Mouse (Mus musculus): Measurements from ENCODE around the gene Sphk2. TPM values are rescaled to one million over a fixed set of nuclear protein-coding genes. Genes with fewer than 3 reads are reported as not detected.

Sphk2 gene
- total RNA-seq, 2 experiments from 2014 or later: 12.0 to 13.2 TPM

DNA sequence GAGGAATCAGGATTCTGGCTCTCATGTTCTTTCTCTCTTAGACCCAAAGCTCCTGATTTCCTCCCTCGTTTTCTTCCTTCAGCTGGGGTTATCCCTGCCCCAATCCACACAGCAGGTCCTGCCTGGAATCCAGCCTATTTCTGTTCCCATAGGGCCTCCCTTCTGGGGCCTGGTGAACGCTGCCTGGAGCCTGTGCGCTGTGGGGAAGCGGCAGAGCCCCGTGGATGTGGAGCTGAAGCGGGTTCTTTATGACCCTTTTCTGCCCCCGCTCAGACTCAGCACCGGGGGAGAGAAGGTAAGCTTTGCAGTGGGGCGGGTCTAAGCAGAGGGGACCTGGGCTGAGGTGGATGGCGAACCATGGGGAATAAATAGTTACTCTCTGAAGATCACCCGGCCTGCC is 16.7 kb downstream of the Sphk2 start:
- no peak for DNase-seq
- intact Hi-C loops (cut with DNase I; ENCODE audit: low total_unique reads): no loop called here

DNA sequence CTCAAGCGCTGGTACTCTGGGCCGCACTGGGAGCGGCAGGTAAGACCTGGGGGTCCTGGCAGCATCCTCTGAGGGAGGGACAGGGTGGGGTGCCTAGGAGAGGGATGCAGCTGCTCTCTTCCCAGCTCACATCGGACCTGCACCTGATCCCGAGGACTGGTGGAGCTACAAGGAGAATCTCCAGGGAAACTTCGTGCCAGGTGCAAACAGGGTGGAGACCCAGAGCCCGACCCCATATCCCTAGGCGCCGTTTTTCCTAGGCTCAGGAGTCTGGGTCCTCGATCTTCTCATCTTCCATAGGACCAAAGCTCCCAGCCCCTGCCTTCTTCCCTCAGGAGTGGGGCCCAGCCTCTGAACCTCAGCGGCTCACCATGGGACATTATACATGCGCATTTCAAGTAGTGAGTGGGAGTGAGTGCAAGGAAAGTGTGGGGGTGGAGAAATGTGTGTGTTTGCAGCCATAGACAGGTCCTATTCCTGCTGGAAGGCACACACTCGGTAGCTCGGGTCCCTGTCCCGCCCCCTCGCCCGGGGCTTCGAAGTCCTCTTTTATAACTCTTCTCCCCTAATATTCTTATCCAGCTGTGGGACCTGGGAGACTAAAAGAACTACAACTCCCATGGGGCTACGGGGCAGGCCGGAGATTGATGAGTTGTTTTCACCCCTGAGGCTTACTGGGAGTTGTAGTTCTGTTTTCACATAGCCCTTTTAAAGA is 17.3 kb downstream of the Sphk2 start:
- intact Hi-C loops (cut with DNase I; ENCODE audit: low total_unique reads): no loop called here
- peak; percentile 76 for DNase-seq

GRCm38 (mm10) chr7:45699523-45700141 is 18.2 kb downstream of the Sphk2 start, which contains the start of gene Car11:
Gene Car11 (plus strand): TSS chr7:45699843.
- intact Hi-C loops (cut with DNase I; ENCODE audit: low total_unique reads): no loop called here

DNA sequence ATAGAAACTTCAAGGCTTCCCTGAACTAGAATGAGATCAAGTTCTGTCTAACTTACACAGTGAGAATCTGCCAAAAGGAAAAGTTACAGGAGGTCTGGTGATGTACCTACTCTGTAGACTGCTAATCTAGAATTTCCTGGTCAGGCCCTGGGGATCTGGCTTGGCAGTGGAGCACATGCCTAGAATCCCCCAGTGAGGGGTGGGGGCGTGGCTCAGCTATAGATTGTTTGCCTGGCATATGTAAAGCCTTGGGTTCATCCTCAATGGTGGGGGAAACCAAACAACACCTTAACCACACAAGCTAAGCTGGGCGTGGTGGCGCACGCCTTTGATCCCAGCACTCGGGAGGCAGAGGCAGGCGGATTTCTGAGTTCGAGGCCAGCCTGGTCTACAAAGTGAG is 19.9 kb downstream of the Sphk2 start:
- DNase-seq: no peak
- intact Hi-C loops (cut with DNase I; ENCODE audit: low total_unique reads): no loop called here

More at GRCm38 (mm10) chr7:45699523-45700141, 18.2 kb downstream of the Sphk2 start, which contains the start of gene Car11:
- no peak for DNase-seq

- intact Hi-C loops (cut with DNase I; ENCODE audit: low total_unique reads): no loop called here
- peak; percentile 2 for DNase-seq
These were observed 22.7 kb downstream of the Sphk2 start for GRCm38 (mm10) chr7:45695098-45695497.

DNA sequence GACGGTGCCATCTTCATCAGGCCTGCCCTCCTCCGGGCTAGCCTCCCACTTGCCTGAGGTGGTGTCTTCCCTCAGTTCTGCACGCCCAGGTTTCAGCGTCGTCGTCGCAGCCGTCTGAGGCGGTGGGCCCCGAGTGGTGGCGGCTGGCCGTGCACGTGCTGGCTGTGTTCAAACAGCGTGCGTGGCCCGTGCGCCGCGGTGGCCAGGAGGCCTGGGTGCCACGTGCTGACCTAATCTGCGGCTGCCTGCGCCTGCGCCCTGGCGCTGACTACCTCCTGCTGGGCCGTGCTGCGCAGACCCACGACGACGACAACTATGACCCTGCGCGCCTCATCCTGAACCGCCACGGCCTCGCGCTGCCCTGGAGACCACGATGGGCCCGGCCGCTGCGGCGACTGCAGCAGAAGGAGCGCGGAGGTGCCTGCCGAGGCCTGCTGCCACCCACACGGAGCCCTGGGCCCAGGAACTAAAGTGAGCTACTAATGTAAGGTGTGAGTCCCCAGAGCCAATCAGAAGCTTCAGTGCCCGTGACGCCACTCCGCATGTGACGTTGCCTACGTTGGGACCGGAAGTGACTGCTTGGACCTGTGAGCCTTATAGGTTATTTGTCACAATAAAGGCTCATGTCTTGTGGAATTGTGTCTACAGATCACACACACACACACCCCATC is 23.7 kb downstream of the Sphk2 start, which contains the start of gene Sec1:
TSS of gene Sec1 (minus strand) at position 482 of the 671 bp plus-strand sequence.
- intact Hi-C loops (cut with DNase I; ENCODE audit: low total_unique reads): loop anchor here (5.0 kb wide), 1 partner anchor 37 kb away; no protein-coding TSS in a partner anchor
- DNase-seq: peak; percentile 9

GRCm38 (mm10) chr7:45692364-45692763 is 25.4 kb downstream of the Sphk2 start:
- intact Hi-C loops (cut with DNase I; ENCODE audit: low total_unique reads): loop anchor here (5.0 kb wide), 1 partner anchor 35 kb away; no protein-coding TSS in a partner anchor

DNA sequence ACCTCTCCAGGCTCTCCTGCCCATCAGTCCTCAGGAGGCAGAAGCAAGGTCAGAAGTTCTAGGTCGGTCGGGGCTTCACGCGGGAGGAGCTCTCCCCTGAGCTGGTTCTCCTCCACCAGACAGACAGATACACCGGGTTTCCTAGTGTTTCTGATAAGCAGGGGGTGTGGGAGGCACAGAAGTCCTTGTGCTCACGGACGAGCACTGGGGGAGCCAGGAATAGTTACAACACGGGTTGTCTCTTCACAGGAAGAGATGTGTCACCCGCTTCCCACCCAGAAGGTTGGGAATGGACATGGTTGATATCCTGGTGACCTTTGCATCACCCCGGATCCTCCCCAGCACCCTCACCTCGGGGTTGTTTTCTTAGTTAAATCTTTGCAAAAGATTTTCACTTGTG is 28.0 kb downstream of the Sphk2 start:
- DNase-seq: no peak
- intact Hi-C loops (cut with DNase I; ENCODE audit: low total_unique reads): loop anchor here (5.0 kb wide), 1 partner anchor 32 kb away; no protein-coding TSS in a partner anchor

More at GRCm38 (mm10) chr7:45692364-45692763, 25.4 kb downstream of the Sphk2 start:
- no peak for DNase-seq

- DNase-seq: no peak
- intact Hi-C loops (cut with DNase I; ENCODE audit: low total_unique reads): no loop called here
These were observed 28.7 kb downstream of the Sphk2 start for GRCm38 (mm10) chr7:45689099-45689498.

GRCm38 (mm10) chr7:45686841-45687240 is 31.0 kb downstream of the Sphk2 start:
- intact Hi-C loops (cut with DNase I; ENCODE audit: low total_unique reads): no loop called here

GRCm38 (mm10) chr7:45685811-45686210 is 32.0 kb downstream of the Sphk2 start:
- DNase-seq: no peak
- intact Hi-C loops (cut with DNase I; ENCODE audit: low total_unique reads): no loop called here

More at GRCm38 (mm10) chr7:45686841-45687240, 31.0 kb downstream of the Sphk2 start:
- no peak for DNase-seq

GRCm38 (mm10) chr7:45683396-45684050 is 34.3 kb downstream of the Sphk2 start, which contains the start of gene Ntn5:
Gene Ntn5 (plus strand): TSS chr7:45684022.
- intact Hi-C loops (cut with DNase I; ENCODE audit: low total_unique reads): no loop called here
- DNase-seq: no peak

DNA sequence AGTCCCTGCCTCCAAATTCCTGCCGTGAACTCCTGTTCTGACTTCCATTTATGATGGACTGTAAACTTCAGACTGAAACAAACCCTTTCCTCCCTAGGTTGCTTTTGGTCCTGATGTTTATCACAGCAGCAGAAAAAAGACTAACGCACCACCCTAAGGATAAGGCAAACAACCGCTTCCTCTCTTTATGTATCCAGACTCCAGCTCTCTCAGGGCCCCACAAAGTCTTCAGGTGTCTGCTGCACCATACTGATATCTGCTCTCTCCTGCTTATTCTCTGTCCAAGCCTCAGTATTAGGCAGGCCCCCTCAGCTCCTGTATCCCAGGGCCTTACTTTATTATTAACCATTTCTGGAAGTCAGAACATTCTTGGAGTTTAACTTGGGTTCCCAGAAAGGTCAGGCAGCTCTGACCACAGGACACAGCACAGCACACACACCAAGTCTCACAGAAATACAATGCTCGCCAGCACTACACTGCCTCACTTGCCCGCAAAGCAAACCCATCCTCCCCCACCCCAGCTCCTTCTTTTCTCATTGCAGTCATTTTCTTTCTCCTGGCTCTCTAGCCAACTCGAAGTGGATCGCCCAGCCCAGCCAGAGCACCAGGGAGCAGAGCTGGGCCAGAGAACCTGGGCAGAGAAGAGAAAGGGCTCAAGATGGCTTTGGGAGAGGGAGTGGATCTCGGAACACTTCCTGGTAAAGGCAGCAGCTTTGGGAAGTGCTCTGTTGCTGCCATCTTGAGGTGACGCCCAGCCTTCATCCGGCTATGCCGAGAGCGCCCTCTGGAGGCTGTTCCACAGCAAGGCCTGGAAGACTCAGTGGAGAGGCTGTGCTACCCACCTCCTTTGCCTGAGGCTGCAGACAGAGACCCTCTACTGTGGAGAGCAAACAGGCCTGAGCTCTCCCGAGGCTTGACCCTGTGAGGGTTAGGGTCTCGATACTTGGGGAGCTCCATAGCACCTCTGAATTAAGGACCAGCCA is 35.4 kb downstream of the Sphk2 start:
- intact Hi-C loops (cut with DNase I; ENCODE audit: low total_unique reads): no loop called here
- peak; percentile 88 for DNase-seq

- intact Hi-C loops (cut with DNase I; ENCODE audit: low total_unique reads): no loop called here
These were observed 36.6 kb downstream of the Sphk2 start for GRCm38 (mm10) chr7:45681046-45681736.

GRCm38 (mm10) chr7:45679966-45680621 is 37.7 kb downstream of the Sphk2 start:
- intact Hi-C loops (cut with DNase I; ENCODE audit: low total_unique reads): no loop called here

More at GRCm38 (mm10) chr7:45681046-45681736, 36.6 kb downstream of the Sphk2 start:
- peak; percentile 50 for DNase-seq

DNA sequence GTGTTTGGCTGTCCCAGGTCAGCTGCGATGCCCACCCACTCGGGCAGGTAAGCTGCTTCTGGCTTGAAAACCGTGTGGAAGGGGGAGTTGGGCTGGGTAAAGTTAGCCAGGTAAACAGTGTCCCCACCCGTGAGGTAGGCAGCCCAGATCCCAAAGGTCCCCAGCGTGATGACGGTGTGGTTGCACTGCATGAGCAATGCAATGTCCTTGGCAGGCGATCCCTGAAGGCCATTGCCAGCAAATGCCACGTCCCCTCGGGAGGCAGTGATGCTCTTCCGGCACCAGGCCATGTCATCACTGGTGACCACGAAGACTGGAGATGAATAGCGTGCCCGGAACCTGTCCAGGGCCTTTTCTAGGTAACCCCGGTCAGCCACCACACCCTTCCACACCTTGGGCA is 39.3 kb downstream of the Sphk2 start:
- intact Hi-C loops (cut with DNase I; ENCODE audit: low total_unique reads): no loop called here
- no peak for DNase-seq

More at GRCm38 (mm10) chr7:45679966-45680621, 37.7 kb downstream of the Sphk2 start:
- no peak for DNase-seq

GRCm38 (mm10) chr7:45677627-45678295 is 40.0 kb downstream of the Sphk2 start:
- no peak for DNase-seq
- intact Hi-C loops (cut with DNase I; ENCODE audit: low total_unique reads): no loop called here

Data from gastrocnemius, postnatal 14 days (tissue).